Mouse (Mus musculus): ENCODE measurements around the gene Rpl13a.

- TF ChIP-seq POLR2A (IDR thresholded peaks at IDR 0.05; ENCODE audit: borderline replicate concordance, low read depth, low read length) (no peak), CTCF (IDR thresholded peaks at IDR 0.05; ENCODE audit: low read depth, low read length) (no peak)
Observed at GRCm38 (mm10) chr7:45126147-45126843, 2.3 kb downstream of the Rpl13a start.

Data from bone marrow macrophage, adult 2 months (primary cell).